Mouse (Mus musculus) thymus, adult 2 months (tissue): ENCODE results near the gene March4. TPM values are rescaled to one million over a fixed set of nuclear protein-coding genes. Genes with fewer than 3 reads are reported as not detected.

Experiments used
- DNase-seq: peaks from one replicate; pipeline ENCODE4 v3.0.0; 2021
- H3K27ac ChIP-seq: fragments of 200-500 bp; 2 replicates; pipeline ENCODE4 v1.5.1; 2012; ENCODE audit warnings: low read length, control low read depth; ENCODE audit not compliant: control insufficient read depth, insufficient read depth
- H3K27me3 ChIP-seq: fragments of 200-500 bp; 2 replicates; pipeline ENCODE4 v1.6.1; 2012; ENCODE audit warnings: mild to moderate bottlenecking, low read length, moderate library complexity, mixed read lengths; ENCODE audit not compliant: control insufficient read depth, insufficient read depth
- H3K36me3 ChIP-seq: fragments of 200-500 bp; 2 replicates; pipeline ENCODE4 v1.6.1; 2012; ENCODE audit warnings: mild to moderate bottlenecking, low read length, moderate library complexity; ENCODE audit not compliant: control insufficient read depth, insufficient read depth
- H3K4me1 ChIP-seq: fragments of 200-500 bp; replicated peaks from 2 replicates; pipeline ENCODE4 v1.6.1; 2012; ENCODE audit warnings: low read length; ENCODE audit not compliant: control insufficient read depth, insufficient read depth
- H3K4me3 ChIP-seq: fragments of 200-500 bp; 2 replicates; pipeline ENCODE4 v1.5.1; 2012; ENCODE audit warnings: mild to moderate bottlenecking, low read length, control low read depth, moderate library complexity; ENCODE audit not compliant: control insufficient read depth, insufficient read depth
- CTCF ChIP-seq: fragments of 200-500 bp; IDR thresholded peaks from 2 replicates; pipeline ENCODE4 v1.5.1; 2012; ENCODE audit warnings: mild to moderate bottlenecking, control low read depth, low read length, moderate library complexity, borderline replicate concordance; ENCODE audit not compliant: control insufficient read depth, poor library complexity, insufficient read depth; ENCODE audit errors: extremely low read depth
- POLR2A ChIP-seq: fragments of 200-500 bp; IDR thresholded peaks from 2 replicates; pipeline ENCODE4 v1.6.1; 2012; ENCODE audit warnings: mild to moderate bottlenecking, low read length, control low read depth, moderate library complexity; ENCODE audit not compliant: control insufficient read depth, poor library complexity, insufficient read depth; ENCODE audit errors: extremely low read depth
- WGBS: fragments of 180-500 bp; shearing (Covaris S2); methylation state at CpG from one replicate; pipeline ENCODE4 v1.1.7; 2018; 5-methylcytosine and 5-hydroxymethylcytosine counted together
- polyA plus RNA-seq: library from polyadenylated mRNA; depleted of rRNA; stranded (reverse); fragments of >200 nt; gene quantifications from 2 replicates; pipeline ENCODE4 v1.2.3, GENCODE M21; 2012

The March4 gene
- polyA plus RNA-seq, 1 experiment, result not detected

- no peak for DNase-seq
- Histone ChIP-seq H3K4me3 (no peak overlapping the region), H3K27ac (no peak overlapping the region), H3K27me3 (no peaks in the 10 kb centered on the region), H3K36me3 (no peaks in the 10 kb centered on the region), H3K4me1 (no peaks in the 10 kb centered on the region)
- 89% methylated on average over 3 of the region's 3 CpGs for WGBS
- TF ChIP-seq CTCF, result no peak
- no peak for TF ChIP-seq POLR2A
Measured at GRCm38 (mm10) chr1:72493454-72493853, 43.3 kb downstream of the March4 start.

GRCm38 (mm10) chr1:72492666-72493065, 44.1 kb downstream of the March4 start:
- no peak for TF ChIP-seq POLR2A
- no peak for TF ChIP-seq CTCF
- WGBS, result 94% methylated on average over 10 of the region's 10 CpGs
- Histone ChIP-seq H3K27ac (no peak overlapping the region), H3K4me1 (no peaks in the 10 kb centered on the region), H3K4me3 (no peak overlapping the region), H3K27me3 (no peaks in the 10 kb centered on the region), H3K36me3 (no peaks in the 10 kb centered on the region)
- DNase-seq, result no peak

- DNase-seq, result no peak
Measured at GRCm38 (mm10) chr1:72491307-72491706, 45.4 kb downstream of the March4 start.

GRCm38 (mm10) chr1:72490801-72491200, 45.9 kb downstream of the March4 start:
- no peak for DNase-seq
- H3K4me3 ChIP-seq, result no peak overlapping the region
- no peak for TF ChIP-seq CTCF
- TF ChIP-seq POLR2A, result no peak
- no peaks in the 10 kb centered on the region for H3K27me3 ChIP-seq
- H3K4me1 ChIP-seq, result no peaks in the 10 kb centered on the region
- 78% methylated on average over 3 of the region's 3 CpGs for WGBS
- no peak overlapping the region for H3K27ac ChIP-seq
- no peaks in the 10 kb centered on the region for H3K36me3 ChIP-seq

More at GRCm38 (mm10) chr1:72491307-72491706, 45.4 kb downstream of the March4 start:
- Histone ChIP-seq H3K36me3 (no peaks in the 10 kb centered on the region), H3K27ac (no peak overlapping the region), H3K4me3 (no peak overlapping the region), H3K4me1 (no peaks in the 10 kb centered on the region), H3K27me3 (no peaks in the 10 kb centered on the region)
- no peak for TF ChIP-seq CTCF
- no peak for TF ChIP-seq POLR2A
- 88% methylated on average over 5 of the region's 5 CpGs for WGBS

GRCm38 (mm10) chr1:72490193-72490592, 46.5 kb downstream of the March4 start:
- H3K27ac ChIP-seq, result no peak overlapping the region
- no peaks in the 10 kb centered on the region for H3K4me1 ChIP-seq
- H3K4me3 ChIP-seq, result no peak overlapping the region
- DNase-seq, result no peak
- WGBS, result 16% methylated on average over 8 of the region's 8 CpGs
- no peaks in the 10 kb centered on the region for H3K27me3 ChIP-seq
- no peaks in the 10 kb centered on the region for H3K36me3 ChIP-seq
- TF ChIP-seq CTCF (no peak), POLR2A (no peak)

- 95% methylated on average over 2 of the region's 2 CpGs for WGBS
- no peak for DNase-seq
- H3K4me3 ChIP-seq, result no peak overlapping the region
- no peaks in the 10 kb centered on the region for H3K4me1 ChIP-seq
- no peaks in the 10 kb centered on the region for H3K27me3 ChIP-seq
- H3K36me3 ChIP-seq, result no peaks in the 10 kb centered on the region
- H3K27ac ChIP-seq, result no peak overlapping the region
- no peak for TF ChIP-seq POLR2A
Measured at GRCm38 (mm10) chr1:72476594-72476993, 60.1 kb downstream of the March4 start.

- H3K36me3 ChIP-seq, result no peaks in the 10 kb centered on the region
- TF ChIP-seq CTCF, result no peak
- TF ChIP-seq POLR2A, result no peak
- H3K4me3 ChIP-seq, result no peak overlapping the region
- no peak overlapping the region for H3K27ac ChIP-seq
- WGBS, result 85% methylated on average over 2 of the region's 2 CpGs
- no peaks in the 10 kb centered on the region for H3K4me1 ChIP-seq
- no peaks in the 10 kb centered on the region for H3K27me3 ChIP-seq
- DNase-seq, result no peak
Measured at GRCm38 (mm10) chr1:72469075-72469474, 67.7 kb downstream of the March4 start.
